Mouse (Mus musculus) 3T3-L1 (cell line): ENCODE results near the gene Nmi.
A peak's percentile ranks its signal among the peaks of the same experiment; 100 is the strongest.
"Not testable (repeated sequence)": the region's sequence is repeated elsewhere in the genome, so short reads cannot be mapped to it uniquely, and the experiment has no call there.

Experiments used
- DNase-seq: peaks from one replicate; pipeline ENCODE4 v3.0.0-alpha.2; 2015; ENCODE audit warnings: low read depth, low spot score

Nmi gene

DNA sequence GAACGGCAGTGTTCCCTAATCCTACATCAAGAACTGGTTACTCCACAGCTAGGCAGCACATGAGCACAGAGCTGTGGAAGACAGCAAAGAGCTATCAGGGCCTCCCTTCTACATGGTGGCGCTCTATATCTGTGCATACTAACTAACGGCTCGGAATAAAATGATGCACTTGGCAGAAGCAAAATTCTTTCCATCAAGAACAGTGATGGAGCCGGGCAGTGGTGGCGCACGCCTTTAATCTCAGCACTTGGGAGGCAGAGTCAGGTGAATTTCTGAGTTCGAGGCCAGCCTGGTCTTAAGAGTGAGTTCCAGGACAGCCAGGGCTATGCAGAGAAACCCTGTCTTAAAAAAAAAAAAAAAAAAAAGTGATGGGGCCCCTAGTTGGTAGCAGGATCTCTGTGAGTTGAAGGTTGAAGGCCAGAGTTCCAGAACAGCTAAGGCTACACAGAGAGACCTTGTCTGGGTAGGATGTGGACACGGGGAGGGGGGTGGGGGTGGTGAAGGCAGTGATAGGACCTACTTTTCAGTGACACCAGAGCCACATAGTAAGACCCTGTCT is at the start of gene Nmi:
Gene Nmi (minus strand): TSS at position 85 of the 559 bp plus-strand sequence.
- DNase-seq: peak; percentile 65

DNA sequence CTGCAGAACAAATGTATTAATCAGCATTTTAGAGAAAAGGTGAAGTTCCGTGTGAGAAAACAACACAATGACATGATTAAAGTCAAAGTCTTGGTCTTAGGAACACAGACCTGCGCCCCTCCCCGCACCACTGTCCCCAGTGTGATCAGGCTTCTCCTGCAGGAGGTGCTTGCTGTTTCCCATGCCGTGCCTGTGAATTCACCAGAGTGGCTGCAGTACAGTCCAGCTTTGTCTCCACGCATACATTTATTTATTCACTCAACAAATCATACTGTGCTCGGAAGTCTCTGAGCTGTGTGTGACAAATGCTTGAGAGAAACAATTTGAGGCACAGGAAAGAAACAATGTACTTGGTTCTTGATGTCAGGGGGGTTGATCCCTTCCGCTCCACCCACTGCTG is 43.1 kb upstream of the Nmi start:
- DNase-seq: no peak

DNA sequence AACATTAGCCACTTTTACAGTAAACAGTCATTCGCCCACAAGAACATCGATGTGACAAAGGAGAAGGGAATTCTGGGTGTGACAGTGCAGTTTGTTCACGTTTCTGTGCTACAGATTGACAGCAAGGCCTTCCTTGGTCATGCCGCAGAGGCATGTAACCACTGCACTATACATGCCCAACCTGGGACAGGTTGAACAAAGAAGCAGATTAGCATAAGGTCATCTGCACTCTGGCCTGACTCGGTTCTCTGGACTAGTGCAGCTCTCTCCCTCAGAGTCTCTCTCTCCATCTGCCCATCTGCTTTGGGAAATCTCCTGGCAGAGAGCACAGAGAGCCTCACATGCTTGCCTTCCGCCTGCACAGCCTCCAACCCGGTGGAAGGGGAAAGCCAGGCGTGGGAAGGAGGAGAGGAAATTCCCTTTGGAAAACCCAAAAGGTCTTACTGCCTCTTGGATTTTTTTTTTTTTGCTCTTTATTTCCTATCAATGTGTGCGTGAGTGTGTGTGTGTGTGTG is 40.1 kb upstream of the Nmi start:
- DNase-seq: no peak

DNA sequence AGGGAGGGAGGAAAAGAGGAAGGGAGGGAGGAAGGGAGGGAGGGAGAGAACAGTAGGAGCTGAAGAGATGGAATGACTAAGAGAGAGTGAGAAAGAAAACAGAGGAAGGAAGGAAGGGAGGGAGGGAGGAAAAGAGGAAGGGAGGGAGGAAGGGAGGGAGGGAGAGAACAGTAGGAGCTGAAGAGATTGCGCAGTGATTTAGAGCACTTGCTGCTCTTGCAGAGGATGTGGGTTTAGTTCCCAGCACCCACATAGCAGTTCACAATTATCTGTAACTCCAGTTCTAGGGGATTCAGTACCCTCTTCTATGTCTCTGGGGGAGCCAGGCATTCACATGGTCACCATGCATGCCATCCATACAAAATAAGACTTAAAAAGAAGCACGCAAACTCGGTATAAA is 38.5 kb upstream of the Nmi start:
- not testable (repeated sequence) for DNase-seq

DNA sequence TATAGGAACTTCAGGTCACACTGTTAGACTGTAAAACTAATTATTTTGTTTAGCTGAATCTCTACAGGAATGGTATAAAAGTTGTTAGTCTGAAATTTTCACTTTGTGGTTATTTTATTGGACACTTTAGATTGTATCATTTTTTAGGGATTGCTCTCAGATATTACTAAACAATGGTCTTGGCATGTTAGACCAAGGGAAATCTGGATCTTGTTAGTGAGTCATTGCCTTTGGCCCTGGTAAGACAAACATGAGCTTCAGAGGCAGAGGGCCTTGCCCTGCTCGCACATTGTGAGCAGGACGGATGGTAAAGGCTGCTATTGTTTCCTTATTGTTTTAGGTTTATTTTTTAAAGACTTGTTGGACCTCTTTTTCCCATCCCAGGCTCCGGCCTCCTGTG is 33.1 kb upstream of the Nmi start:
- peak; percentile 99 for DNase-seq

DNA sequence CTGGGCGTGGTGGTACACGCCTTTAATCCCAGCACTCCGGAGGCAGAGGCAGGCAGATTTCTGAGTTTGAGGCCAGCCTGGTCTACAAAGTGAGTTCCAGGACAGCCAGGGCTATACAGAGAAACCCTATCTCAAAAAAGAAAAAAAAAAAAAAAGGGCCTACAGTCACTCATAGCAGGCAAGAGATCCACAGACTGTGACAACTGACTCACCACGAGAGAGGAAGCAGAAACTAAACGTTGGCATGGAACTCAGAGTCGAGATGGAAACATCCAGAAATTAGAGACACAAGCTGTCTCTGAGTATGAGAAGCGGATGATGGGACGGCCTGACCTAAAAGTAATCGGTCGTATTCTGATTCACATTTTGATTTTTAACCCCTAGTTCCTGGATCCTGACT is 29.0 kb upstream of the Nmi start:
- not testable (repeated sequence) for DNase-seq

DNA sequence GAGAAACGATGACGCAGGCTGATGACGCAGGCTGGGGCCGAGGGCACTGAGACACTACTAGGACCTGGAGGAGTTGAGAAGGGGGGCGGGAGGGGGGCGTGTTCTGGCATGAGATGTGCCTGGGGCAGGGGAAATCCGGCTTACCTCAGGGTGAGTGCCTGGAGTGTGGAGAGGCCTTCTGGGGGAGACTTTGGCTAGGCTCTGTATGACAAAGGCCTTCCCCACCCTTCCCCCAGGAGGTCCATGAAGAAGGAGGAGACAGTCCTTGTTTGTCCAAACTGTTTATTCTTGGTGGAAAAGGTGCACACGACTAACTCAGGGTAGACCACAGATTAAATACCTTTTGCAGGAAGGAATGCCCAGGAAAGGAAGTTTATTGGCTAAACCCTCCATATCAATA is 28.2 kb upstream of the Nmi start:
- peak; percentile 72 for DNase-seq

DNA sequence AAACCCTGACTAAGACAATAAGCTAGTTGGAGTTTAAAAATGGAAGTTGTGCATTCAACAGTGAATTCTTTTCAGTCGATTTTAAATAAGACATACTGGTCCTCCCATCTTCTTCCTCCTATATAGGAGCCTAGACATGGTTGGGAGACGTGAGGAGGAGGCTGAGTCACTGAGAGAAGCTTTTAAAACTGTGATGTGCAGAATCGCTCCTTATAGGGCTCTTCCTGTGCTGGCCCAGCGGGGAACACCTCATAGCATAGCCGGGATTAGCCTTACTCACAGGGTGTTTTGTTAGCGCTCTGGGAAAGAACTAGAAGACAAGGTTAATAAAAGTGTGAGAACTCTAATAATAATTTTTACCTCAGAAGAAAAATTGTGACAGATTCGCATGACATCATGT is 26.7 kb upstream of the Nmi start:
- DNase-seq: no peak

DNA sequence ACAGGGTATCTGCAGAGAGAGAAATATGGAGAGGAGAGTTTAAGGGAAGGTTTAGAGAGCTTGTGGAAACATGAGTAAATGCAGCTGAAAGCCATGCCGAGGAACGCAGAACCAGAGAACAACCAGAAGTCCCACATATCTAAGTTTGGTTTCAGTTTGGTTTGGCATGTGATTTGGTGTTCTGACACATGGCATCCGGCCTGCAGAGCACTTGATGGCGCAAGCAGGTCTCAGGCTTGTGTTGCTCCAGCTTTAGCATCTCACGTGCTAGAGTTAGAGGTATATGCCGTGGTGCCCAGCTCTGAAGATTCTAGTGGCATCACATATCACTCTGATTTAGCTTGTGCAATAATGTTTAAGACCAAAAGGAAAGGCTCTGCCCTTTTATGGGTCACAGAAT is 18.2 kb upstream of the Nmi start:
- DNase-seq: no peak

DNA sequence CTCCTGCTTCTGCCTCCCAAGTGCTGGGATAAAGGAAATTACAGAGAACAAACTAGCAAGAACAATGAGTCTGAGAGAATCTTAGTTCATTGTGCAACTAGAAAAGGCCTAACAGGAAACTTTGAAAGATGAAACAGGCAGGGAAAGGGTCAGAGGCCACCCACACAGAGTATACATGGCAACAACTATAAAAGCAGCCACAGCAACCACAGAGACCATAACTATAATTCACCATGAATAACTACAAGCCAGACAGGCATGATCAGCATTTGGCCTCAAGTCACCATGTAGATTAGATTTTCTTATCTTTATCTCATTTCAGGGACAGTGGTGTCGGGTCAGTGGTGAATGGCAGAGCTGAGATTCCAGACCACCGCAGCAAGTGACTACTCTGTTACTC is 16.3 kb upstream of the Nmi start:
- peak; percentile 90 for DNase-seq

DNA sequence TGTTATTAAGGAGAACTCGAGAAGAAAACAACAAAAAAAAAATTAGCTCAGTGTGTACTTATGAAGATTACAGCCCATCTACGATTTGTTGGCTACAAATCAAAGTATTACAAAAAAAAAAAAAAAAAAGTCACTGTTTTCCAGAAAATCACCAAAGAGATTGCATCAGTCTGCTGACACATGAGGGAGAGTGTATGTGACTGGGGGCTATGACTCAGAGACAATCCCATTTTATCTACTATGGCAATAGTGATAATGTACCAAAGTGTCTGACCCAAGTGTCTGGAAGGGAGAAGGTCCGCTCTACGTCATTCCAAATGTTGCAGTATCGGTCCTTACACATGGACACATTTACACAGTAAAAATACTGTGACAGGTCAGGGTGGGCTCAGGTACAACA is 13.4 kb upstream of the Nmi start:
- peak; percentile 67 for DNase-seq

DNA sequence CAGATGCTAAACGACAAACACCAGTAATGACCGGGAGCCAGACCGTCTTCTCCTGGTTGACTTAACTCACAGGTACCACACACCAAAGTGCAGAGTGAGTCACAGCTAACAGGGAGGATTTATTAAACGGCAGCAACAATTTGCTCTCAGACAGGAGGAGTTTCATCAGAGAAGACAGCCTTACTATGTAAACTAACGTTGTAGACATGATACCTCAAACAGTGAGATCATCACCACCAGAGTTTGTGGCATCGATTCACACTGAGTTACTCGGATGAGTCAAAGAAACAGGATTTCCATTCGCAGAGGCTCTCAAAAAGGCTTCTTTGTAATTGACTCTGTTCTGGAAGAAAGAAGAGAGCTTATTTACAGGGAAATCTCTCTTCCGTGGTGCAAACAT is 12.9 kb upstream of the Nmi start:
- peak; percentile 78 for DNase-seq

DNA sequence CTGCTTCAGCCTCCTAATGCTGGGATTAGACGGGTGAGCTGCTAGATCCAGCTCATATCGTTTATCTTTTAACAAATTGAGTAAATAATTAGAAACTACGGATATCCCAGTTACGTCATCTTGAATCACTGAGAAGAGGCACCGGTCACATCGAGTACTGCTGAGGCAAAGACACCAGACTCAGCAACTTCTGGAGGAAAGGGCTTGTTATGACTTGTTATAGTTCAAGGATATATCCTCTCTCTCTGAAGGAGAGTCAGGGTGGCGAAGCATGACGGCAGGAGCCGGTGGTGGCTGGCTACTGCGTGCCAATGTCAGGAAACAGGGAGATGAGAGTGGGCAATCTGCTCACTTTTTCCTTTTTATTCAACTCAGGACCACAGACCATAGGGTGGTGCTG is 11.9 kb upstream of the Nmi start:
- DNase-seq: no peak

DNA sequence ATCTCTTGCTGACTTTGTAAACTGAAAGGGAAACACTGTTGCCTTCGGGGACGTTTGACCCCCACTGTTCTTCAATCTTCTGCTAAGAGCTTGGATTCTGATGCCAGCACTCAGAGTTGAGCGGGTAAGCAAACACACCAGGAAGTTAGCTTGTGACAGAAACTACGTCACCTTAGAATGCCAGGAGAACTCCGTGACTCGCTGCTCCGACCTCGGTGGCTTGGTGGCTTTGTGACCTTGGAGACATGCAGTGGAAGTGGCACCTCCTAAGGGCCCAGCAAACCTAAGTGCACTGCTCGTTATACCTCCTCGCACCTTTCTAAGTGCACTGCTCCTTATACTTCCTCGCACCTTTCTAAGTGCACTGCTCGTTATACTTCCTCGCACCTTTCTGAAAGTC is 9.0 kb upstream of the Nmi start:
- no peak for DNase-seq

DNA sequence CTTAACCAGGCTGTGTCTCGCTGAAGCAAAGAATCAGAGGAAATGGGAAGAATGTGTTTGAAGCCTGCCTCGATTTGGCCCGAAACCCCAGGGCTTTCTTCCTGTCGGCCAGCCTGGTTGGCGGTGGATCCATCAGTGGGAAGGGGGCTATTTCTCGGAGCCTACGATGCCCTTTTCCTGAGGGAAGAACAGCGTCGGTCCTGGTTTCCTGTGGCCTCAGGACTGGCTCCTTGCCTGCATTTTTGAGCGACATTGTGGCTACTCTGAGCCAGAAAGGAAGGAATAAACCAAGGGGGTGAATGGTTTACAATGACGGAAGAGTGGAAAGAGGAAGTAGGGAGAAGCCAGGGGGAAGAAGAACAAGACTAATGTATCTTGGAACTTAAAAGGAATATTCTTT is 8.3 kb upstream of the Nmi start:
- no peak for DNase-seq

DNA sequence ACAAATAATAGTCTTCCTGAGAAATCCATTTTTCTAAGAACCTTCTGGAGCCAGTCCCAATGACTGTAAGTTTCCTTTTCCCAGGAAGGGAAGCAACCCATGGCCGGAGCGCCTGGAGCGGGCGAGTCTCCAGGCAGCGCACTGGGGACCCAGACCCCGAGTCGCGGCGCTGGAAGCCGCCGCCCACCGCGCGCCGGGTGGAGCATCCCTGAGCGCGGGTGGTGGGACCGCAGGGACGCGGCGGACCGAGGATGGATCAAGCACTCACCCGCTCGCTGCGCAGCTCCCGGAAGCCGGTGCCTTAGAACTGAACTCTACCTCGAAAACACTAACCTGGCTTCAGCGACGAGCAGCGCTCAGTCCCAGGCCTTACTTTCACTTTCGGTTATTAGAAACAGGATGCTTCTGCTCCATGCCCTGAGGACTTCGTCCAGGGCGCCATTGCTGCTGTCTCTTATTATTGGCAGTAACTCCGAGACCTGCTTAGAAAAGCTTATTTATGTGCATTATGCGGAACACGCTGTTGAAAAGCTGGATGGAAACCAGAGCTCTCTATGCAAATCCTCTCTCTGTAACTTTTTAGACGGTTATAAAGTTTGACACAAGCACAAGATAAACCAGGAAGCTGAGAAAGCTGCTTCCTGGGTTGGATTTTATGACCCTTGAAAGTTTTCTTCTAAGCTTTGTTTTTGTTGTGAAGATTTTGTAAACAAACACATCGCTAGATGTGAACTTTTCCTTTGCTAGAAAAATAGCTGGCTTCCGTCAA is 469 bp downstream of the Nmi start:
- peak; percentile 68 for DNase-seq

DNA sequence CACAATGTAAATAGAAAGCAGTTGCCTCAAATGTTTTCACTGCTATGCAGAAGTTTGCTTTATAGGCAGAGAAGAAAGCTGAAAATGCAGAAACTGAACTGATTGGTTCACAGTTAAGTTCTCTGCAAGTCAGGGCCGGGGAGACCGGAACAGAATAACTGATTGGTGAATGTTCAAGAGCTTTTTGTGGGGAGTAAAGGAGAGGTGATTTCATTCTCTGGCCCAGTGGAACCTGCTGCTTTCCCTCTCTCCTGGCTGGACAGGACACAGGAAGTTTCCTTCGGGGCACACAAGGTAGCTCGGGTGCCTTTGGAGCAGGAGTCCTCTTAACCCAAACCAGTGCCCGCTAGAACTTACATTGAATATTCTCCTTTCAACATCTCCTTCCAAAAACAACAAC is 1.2 kb downstream of the Nmi start:
- DNase-seq: peak; percentile 48

DNA sequence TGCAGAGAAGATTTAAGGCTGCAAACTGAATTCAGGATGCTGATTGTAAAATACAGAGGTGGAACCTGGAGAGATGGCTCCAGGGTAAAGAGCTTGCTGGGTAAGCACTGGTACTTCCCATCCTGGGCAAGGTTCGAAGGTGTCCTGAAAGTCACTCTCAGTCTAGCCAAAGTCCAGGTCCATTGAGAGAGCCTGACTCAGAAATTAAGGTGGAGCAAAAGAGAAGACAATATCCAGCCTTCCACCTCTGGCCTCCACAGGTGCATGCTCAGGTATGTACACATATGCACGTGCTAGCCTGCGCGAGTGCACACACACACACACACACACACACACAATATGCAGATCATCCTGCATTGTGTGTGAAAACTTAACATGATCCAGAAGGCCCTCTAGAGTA is 2.4 kb downstream of the Nmi start:
- no peak for DNase-seq

DNA sequence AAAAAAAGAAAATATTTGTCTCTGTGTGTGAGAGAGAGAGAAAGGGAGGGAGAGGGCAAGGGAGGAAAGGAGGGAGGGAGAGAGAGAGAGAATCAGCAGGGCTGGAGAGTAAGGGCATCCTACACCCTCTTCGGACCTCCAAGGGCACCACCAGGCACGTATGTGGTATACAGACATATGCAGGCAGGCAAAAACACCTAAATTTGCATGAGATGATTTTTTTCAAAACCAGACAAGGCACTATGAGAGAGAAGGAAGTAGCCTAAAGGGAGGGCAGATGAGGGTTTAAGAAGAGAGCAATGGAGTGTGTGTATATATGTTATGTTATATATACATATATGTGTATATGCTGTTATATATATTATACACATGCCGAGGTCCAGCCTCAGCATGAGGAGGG is 6.0 kb downstream of the Nmi start:
- DNase-seq: no peak

DNA sequence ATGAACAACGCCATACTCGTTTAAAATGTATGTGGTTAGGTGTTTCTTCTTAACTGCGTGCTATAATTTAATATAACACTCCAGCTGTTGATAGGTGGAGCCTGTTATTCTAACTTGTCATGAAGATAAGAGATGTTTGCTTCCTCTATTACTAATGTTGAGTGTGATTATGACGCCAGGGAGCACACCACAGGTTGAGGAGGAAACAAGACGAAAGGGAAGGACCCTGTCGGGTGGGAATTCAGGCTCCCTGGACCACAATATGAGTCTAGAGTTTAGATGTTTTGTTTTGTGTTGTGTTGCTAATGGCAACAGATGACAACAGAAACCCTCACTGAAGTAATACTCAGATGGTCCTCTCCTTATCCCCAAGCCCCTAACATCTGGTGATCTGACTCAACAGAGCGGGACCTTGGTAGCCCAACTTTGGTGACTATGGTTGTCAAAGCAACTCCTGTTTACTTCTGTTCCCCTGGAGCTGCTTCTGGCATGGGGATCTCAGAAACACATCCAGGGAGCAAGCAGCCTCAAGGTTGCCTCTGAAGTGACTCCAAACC is 19.6 kb downstream of the Nmi start:
- no peak for DNase-seq

DNA sequence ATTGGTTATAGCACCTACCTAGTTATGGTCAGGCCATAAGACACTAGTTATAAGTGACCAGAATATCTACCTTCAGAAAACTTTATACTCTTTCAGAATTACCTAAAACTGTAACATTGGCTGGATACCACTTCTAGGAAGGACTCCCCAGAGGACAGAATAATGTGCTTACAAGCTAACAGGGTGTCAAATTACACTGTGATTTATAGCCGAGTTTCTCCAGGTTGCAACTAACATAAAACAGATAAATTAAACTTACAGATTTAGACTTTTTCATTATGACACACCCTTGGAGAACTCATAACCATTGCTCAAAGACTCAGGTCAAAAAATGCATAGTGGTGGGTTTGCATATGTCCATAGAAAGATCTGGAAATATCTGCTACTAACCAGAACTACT is 22.4 kb downstream of the Nmi start:
- DNase-seq: peak; percentile 69

DNA sequence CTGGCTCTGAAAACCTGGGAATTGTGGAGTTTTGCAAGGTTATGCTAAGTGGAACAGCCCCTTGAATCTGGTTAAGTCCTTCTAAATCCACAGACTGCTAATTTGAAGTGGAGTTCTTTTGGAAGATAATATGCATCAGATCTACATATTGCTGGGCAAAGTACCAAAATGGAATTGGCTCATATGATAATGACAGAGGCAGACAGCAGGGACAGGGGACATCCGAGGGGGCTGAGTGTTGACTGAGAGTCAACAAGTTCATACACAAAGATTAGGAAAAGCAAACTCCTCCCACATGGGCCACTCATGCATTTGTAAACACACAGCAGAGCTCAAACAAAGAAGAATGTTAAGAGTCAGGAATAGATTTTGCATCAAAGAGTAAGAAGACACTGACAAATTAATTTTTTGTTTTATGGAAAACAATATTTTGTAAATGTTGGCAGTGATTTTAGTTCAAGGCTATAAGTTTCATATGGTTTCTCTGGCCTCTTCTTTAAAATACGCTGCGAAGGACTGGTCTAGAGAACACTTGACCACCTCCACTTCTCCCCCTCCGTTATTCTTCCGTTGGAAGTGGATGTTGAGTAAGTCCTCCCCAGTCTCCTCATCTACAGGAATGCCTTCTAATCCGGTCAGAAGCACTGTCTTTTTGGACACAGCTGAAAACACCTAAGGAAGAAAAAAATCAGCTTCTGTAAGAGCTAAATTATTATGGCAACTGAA is 25.0 kb downstream of the Nmi start:
- no peak for DNase-seq

DNA sequence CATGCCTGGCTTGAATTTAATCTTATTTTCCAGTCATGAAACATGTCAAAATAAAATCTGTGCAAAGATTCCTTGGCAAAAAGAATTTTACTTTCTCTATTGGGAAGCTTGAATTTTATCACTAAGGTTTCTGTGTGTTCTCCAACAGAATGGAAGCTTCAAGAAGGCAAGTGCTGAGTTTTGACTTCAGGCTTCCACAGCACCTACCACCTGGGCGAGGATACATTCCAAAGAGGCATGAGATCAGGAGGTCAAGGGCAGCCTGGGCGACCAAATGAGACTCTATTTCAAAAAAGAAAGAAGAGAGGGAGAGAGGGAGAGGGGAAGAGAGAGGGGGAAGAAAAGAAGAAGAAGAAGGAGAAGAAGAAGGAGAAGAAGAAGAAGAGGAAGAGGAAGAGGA is 27.5 kb downstream of the Nmi start:
- DNase-seq: no peak
